Mouse (Mus musculus) cortical plate, adult 2 months (tissue): ENCODE results near the gene Plekhn1.

Source experiments
- CTCF ChIP-seq: fragments of 200-500 bp; IDR thresholded peaks from 2 replicates; pipeline ENCODE4 v1.5.1; 2011; ENCODE audit warnings: mild to moderate bottlenecking, control low read depth, low read length; ENCODE audit not compliant: insufficient read depth; ENCODE audit errors: extremely low read depth
- POLR2A ChIP-seq: fragments of 200-500 bp; IDR thresholded peaks from 2 replicates; pipeline ENCODE4 v1.6.1; 2011; ENCODE audit warnings: mild to moderate bottlenecking, low read length, control low read depth; ENCODE audit not compliant: insufficient read depth; ENCODE audit errors: extremely low read depth

- TF ChIP-seq POLR2A (no peak), CTCF (no peak)
Observed at GRCm38 (mm10) chr4:156255078-156255839, 20.6 kb upstream of the Plekhn1 start, which contains the start of gene Samd11.
